Mouse (Mus musculus): ENCODE data around the gene Gm10912.
"Not testable (repeated sequence)": the region's sequence is repeated elsewhere in the genome, so short reads cannot be mapped to it uniquely, and the experiment has no call there.

Gene Gm10912

DNA sequence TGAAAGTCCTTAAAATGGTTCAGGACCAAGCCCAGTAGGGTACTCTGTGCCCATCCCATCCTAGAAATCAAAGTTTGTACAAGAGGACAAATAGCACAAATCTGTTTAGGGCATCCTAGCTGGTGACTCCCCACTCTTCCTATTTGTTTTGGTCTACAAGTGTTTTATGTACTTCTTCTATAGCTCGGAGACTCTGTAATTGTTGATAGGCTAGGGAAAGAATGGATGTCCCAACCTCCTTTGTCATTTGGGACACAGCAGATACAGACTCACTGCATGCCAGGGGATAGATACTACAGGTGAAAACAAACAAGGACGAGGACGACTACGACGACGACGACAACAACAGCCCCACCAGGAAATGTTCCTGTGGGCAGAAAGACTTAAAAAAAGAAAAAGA, 2.8 kb downstream of the Gm10912 start, which contains the start of gene Gm10799:
TSS of gene Gm10799 (minus strand) at position 101 of the 400 bp plus-strand sequence.
- DNase-seq (ENCODE audit: low read depth) = not testable (repeated sequence)

DNA sequence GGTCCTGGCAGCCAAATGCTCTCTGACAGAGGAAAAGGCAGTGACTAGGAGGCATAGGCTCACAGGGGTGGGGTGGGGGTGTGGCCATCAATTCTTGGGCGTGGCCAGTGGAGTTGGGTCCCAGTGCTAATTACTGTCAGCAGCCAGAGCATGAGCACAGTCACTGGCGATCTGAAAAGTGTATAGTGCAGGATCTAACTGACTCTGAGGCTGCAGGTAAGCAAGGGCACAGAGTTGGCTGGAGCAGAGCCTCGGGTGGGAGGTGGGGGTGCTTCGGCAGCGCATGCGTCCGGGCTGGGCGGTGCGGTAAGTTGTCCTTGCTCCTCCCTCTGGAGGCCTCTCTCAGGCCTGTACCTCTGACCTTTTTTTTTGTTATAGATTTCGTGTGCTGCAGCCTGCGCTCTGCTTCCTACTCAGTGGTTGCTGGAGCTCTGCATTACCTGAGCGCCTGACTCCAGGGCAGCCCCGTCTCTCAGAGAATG, 4.1 kb downstream of the Gm10912 start, which contains the start of gene Cd59b:
TSS of gene Cd59b (plus strand) at position 146 of the 482 bp plus-strand sequence.
- peak; percentile 64 for DNase-seq (ENCODE audit: low read depth)

DNA sequence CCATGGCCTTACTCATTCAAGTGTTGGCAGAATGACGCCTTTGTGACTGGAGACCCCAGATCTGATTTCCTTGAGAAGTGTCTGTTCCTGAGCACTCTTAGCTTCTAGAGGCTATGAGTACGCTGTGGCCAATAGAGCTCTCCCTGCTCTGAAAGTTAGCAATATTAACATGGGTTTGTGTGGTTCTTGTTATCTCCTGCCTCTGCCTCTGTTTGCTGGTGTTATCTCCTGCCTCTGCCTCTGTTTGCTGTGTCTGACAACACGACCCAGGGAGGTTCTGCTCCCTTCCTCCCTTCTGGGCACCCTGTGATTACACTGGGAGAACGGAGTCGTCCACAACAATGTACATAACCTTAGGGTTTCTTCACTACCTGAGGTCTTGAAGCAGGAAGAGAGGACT, 12.7 kb downstream of the Gm10912 start:
- peak; percentile 49 for DNase-seq (ENCODE audit: low read depth)

DNA sequence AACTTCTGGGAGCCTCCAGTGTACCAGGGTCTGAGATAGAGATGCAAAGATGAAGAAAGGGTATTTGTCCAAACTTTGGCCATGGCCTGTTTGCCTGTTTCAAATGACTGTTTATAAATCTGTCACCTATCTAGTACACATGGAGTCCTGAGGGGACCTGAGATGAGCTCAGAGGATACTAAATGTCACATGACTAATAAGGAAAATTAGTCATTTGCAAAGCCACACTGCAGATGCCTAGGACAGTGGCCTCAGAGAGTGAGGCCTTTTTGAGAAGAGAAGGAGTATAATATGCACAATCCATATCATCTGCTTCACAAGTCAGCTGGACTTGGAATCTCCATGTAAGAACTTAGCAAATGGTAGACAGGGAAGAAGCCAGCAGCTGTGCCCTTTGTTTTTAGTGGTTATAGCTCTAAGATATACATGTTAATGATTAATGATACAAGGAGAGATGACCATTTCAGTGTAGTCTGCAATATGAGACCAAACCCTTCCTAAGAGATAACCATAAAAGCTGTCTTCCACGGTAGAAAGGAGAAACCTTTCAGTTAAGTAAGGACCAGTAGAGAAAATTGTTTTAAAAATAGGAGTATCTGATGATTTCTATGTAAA, 15.9 kb downstream of the Gm10912 start:
- not testable (repeated sequence) for DNase-seq (ENCODE audit: low read depth)

DNA sequence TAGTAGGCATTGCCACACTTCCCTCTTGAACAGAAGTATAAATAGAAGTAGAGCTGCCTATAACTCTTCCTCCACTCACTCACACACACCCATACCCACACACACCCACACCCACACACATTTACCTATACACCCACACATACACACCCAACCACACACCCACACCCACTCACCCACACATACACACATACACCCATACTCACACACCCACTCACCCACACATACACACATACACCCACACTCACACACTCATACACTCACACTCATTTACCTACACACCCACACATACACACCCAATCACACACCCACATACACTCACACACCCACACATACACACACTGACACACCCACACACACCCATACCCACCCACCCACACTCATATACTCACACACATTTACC, 16.8 kb downstream of the Gm10912 start:
- no peak for DNase-seq (ENCODE audit: low read depth)

DNA sequence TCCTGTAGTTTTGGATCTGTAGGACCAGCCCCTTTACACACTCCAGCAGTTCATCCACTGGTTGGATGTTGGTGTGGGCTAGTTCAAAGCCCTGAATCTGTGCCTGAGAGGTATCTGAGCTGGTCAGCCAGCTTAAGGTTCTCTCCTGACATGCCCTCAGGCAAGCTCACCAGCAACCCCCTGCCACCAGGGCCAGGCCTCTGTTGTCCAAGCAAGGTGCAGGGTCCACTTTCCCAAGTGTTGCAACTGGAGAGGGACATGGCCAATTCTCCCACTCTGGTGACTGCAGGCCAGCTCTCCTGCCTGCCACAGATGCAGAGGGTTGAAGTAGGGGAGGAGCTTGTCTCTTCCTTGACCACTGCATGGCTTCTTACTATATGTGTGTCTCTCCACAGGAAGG, 18.4 kb downstream of the Gm10912 start:
- not testable (repeated sequence) for DNase-seq (ENCODE audit: low read depth)

DNA sequence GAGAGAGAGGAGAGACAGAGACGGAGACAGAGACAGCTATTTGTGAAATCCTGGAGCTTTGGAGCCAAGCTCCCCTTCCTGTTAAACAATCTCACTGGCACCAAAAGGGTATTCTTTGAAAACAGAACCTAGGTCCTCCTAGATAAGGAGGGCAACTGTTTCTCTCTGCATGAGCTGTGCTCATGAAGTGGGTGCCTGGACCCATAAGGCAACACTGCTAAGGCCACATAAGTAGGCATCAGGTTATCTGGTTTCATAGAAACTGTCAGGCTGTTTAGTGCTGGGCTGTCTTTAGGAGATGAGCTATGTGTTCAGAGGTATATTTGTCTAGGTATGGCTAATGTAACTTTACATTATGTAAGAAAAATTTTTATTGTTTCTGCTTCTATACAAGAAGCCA, 21.9 kb downstream of the Gm10912 start:
- DNase-seq (ENCODE audit: low read depth) = peak; percentile 67

DNA sequence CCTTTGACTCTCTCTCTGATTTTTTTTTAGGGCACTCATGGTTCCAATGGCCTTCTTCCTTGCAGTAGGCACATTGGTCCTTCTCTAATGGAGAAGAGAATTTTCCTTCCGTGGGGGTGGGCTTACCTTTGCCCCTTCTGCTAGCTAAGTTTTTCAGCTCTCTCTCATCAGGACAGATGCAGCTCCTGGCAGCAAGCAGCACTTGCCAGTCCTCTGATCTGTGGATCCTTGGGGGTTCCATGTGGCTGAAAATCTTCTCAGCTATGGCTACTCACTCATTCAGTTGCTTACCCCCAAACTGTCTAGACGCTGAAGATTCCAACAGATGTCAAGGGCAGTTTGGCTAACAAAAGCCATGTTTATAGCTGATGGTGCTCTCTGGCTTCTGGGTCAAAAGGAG, 27.7 kb downstream of the Gm10912 start:
- no peak for DNase-seq (ENCODE audit: low read depth)

DNA sequence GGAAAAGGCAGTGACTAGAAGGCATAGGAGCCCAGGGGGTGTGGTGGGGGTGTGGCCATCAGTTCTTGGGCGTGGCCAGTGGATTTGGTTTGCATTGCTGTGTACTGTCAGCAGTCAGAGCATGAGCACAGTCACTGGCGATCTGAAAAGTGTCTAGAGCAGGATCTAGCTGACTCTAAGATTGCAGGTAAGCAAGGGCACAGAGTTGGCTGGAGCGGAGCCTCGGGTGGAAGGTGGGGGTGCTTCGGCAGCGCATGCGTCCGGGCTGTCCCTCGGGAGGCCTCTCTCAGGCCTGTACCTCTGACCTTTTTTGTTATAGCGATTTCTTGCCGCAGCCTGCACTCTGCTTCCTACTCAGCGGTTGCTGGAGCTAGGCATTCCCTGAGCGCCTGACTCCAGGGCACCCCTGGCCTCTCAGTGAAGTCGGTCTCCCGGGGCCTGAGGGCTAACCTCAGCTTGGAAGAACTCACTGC, 30.2 kb downstream of the Gm10912 start, which contains the start of gene Cd59a:
TSS of gene Cd59a (plus strand) at position 61 of the 473 bp plus-strand sequence.
- DNase-seq (ENCODE audit: low read depth) = peak; percentile 91

DNA sequence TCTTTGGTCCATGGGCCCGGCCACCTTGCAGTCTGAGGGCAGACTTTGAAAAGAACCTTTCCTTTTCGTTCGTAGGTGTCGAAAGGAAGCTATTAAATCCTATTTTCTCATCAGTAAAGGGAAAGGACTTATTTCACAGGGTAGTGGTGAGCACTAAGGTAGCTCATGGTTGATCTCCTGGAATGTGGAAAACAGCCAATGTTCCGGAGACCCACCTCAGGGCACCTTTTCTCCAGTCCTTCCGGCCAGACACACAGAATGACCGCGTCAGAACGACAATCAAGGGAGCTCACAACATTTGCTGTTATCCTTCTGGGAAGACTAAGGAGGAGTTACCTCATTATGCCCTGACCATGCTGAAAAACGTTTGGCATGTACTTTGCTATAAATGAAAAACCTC, 30.6 kb downstream of the Gm10912 start:
- DNase-seq (ENCODE audit: low read depth) = no peak

DNA sequence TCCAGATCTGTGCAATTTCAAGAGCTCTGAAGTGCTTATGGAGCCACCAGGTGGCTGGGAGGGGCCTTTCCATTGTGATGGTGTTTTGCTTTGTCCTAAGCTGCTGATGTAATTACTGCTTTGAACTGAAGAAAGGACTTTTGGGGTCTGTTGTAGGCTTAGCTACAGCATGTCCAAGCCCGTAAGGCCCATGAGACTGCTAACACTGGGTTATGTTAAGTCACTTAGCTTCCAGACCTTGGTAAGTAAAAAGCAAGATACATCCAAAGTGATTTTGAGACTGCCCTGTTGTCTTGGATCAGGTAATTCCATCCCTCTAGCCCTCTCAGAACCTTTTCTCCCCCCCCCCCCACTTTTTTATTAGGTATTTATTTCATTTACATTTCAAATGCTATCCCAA, 31.2 kb downstream of the Gm10912 start:
- DNase-seq (ENCODE audit: low read depth) = not testable (repeated sequence)

DNA sequence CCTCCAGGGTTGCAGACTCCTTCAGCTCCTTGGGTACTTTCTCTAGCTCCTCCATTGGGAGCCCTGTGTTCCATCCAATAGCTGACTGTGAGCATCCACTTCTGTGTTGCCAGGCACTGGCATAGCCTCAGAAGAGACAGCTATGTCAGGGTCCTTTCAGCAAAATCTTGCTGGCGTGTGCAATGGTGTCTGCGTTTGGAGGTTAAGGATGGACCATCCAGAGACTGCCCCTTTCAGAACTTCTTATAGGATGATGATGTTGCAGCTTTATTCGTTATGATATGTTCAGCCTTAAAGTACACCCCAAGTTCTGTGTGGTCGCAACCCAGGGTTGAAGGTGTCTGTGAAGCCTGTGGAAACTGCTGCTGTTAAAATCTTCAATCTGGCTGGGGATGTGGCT, 31.8 kb downstream of the Gm10912 start:
- not testable (repeated sequence) for DNase-seq (ENCODE audit: low read depth)

DNA sequence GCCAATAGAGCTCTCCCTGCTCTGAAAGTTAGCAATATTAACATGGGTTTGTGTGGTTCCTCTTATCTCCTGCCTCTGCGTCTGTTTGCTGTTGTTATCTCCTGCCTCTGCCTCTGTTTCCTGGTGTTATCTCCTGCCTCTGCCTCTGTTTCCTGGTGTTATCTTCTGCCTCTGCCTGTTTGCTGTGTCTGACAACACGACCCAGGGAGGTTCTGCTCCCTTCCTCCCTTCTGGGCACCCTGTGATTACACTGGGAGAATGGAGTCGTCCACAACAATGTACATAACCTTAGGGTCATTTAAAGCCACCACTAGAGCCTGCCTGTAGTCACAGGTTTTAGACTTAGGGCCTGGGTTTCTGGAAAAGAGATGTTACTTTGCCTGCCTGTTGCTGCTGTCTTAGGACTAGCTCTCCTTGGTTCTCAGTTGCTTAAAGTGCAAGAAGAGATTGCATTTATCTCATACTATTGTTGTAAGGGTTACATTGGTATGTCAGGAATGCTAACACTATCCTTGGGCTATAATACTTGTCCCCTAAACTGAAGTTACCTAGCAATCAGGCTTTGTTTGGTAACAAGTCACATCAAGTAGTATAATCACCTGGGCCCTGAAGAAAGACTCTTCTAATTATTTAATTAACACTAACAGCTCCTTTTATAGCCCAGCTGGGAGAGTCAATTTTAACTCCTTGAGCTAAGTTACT, 33.1 kb downstream of the Gm10912 start:
- no peak for DNase-seq (ENCODE audit: low read depth)

DNA sequence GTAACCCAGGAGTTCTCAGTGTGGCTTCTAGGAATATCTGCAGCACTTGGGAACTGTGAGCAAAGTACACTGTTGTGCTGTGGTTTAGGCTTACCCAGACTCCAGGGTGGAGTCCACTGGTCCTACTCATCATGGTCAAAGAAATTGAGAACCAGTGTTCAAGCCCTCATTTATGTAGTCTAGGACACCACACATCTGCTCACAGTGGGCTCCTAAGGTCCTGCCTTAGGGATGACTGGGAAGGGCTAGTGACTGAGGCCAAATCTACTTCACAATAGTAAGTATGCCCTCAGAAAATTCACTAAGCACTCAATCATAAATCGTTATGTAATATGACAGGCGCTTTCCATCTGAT, 33.6 kb downstream of the Gm10912 start:
- no peak for DNase-seq (ENCODE audit: low read depth)

DNA sequence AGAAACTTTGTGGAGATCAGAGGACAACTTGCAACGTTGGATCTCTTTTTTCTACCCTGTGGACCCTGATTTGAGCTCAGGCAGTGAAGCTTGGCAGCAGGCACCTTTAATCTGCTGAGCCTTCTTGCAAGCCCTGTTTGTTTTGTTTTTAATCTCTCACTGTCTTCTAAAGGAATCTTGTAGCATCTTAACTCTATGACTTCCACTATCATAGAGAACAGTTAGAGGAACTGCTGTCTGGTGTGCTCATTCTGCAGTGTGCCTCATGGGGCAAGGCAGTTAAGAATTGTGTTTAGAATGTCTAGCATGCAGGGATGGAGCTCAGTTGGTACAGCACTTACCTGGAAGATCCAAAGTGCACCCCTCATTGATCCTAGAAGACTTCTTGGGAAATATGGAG, 34.3 kb downstream of the Gm10912 start:
- DNase-seq (ENCODE audit: low read depth) = no peak

DNA sequence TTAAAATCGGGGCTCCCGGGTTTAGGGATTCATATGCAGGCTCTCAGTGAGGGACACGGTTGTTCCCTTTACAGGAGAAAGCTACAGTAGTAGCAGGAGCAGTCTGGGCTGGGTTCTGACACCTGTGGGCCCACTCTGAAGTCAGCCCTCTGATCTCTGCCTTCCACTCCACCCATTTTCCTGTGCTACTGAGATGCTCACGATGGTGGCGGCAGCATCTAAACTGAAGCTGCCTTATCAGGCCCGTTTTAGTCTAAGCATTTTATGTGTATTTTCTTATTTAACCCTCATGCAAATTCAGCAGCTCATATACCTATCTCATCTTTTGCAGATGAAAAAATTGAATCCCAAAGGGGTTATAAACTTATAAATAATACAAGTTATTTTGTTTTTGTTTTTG, 39.2 kb downstream of the Gm10912 start:
- no peak for DNase-seq (ENCODE audit: low read depth)

DNA sequence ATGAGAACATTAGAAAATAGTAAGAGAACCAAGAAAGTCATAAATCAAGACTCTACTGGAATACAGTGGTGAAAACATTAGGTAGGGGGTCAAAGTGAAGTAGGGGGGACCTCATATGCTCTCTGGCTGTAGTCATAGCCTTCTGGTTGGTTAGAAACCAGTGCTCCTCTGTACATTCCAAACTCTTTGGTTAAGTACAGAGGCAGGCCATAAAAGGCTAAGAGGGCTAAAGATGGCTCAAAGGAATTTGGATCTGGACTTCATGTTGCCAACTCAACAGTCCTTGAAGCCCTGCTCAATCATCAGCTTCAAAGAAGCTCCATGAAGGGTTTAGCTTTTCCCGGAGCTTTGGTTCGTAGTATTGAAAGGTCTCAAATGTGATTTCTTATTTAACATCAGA, 43.4 kb downstream of the Gm10912 start:
- DNase-seq (ENCODE audit: low read depth) = not testable (repeated sequence)

DNA sequence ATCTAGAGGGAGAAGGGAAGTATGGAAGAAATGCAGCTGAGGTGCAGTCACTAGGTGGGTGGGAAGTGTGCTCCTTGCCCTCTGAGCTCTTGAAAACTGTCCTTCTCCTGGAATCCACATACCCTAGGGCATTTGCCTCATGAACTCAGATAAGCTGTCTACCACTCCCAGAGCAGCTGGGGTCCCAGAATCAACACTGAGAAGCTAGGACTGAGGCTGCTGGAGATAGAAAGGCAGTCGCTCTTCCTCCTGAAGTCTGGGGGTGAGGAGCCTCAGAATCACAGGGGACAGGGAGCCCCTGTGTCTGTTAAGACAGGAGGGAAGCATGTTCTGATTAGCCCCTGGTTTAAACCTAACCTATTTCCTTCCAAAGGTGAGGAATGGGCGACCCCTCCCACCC, 43.9 kb downstream of the Gm10912 start:
- no peak for DNase-seq (ENCODE audit: low read depth)

DNA sequence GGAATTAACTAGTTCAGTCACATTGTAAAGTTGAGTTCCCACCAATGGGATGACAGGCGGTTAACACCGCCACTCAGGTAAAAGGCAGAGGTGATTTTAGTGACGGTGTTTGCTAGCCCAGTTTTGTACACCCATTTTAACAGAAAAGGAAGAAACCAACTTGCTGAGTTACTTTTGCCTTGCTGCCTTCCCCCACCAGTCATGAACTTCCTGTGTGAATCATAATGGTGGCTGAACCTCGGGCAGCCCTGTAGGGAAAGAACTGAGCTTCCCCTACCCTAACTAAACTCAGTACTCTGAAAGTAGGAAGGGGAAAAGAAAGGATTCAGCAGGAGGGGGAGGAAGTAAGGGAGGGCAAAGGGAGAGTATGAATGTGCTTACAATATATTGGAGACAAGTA, 44.4 kb downstream of the Gm10912 start:
- DNase-seq (ENCODE audit: low read depth) = no peak

DNA sequence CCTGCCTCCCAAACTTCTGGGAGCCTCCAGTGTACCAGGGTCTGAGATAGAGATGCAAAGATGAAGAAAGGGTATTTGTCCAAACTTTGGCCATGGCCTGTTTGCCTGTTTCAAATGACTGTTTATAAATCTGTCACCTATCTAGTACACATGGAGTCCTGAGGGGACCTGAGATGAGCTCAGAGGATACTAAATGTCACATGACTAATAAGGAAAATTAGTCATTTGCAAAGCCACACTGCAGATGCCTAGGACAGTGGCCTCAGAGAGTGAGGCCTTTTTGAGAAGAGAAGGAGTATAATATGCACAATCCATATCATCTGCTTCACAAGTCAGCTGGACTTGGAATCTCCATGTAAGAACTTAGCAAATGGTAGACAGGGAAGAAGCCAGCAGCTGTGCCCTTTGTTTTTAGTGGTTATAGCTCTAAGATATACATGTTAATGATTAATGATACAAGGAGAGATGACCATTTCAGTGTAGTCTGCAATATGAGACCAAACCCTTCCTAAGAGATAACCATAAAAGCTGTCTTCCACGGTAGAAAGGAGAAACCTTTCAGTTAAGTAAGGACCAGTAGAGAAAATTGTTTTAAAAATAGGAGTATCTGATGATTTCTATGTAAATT, 45.7 kb downstream of the Gm10912 start:
- DNase-seq (ENCODE audit: low read depth) = not testable (repeated sequence)

DNA sequence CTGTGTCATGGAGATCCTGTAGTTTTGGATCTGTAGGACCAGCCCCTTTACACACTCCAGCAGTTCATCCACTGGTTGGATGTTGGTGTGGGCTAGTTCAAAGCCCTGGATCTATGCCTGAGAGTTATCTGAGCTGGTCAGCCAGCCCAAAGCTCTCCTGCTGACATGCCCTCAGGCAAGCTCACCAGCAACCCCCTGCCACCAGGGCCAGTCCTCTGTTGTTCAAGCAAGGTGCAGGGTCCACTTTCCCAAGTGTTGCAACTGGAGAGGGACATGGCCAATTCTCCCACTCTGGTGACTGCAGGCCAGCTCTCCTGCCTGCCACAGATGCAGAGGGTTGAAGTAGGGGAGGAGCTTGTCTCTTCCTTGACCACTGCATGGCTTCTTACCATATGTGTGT, 47.9 kb downstream of the Gm10912 start:
- not testable (repeated sequence) for DNase-seq (ENCODE audit: low read depth)

DNA sequence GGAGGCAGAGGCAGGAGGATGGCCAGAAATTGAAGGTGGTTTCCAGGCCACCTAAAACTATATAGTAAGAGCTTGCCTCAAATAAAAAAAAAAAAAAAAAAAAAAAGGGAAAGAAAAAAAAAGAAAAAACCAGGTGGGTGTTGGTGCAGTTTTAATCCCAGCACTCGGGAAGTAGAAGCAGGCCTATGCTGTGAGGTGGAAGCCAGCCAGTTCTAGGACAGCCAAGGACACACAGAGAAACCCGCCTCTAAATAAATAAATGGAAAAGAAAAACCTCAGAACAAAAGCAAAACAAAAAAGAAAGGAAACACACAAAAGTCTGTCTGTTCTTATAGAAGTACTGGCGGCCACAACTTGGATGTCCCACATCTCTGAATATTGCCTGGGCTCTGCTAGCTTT, 49.3 kb downstream of the Gm10912 start:
- no peak for DNase-seq (ENCODE audit: low read depth)
